Mouse (Mus musculus): ENCODE data around the gene Prm2. TPM values are rescaled to one million over a fixed set of nuclear protein-coding genes. Genes with fewer than 3 reads are reported as not detected.
A peak's percentile ranks its signal among the peaks of the same experiment; 100 is the strongest.

The Prm2 gene
- total RNA-seq (2014; rRNA removed), result not detected in 2 replicates
- not detected in 2 replicates for polyA plus RNA-seq (2015; fragmentation: Nextera tagmentation; extraction: Ambion mirVana)

DNA sequence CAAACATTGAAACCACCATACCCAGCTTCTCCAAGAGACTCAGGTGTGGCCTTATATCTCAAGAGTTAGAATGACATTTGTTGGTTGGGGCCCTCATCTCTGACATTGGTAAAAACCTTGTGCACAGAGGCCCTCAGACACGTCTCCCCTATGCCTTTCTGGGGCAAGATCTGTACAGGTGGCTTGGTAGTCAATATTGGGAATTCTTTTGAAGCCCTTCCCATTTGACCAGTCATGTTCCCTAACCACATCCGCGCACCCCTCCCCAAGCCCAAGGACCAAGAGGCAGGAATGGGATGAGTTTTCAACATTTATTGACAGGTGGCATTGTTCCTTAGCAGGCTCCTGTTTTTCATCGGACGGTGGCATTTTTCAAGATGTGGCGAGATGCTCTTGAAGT is at the start of gene Prm2:
Gene Prm2 (minus strand): TSS at position 101 of the 400 bp plus-strand sequence.
- 81% methylated on average over 6 of the region's 6 CpGs for WGBS
- H3K9me3 ChIP-seq (ENCODE audit: low read length), result no peaks in the 10 kb centered on the region
- H3K36me3 ChIP-seq (ENCODE audit: insufficient read depth), result no peaks in the 10 kb centered on the region
- no peaks in the 10 kb centered on the region for H3K4me1 ChIP-seq (ENCODE audit: insufficient read depth)
- H3K27ac ChIP-seq (ENCODE audit: low read depth, low read length), result no peak within 1 kb of the TSS
- no peak within 1 kb of the TSS for H3K9ac ChIP-seq
- DNase-seq (no peak), ATAC-seq (no peak)
- H3K27me3 ChIP-seq (ENCODE audit: insufficient read depth, low read length), result no peaks in the 10 kb centered on the region
- H3K4me3 ChIP-seq (ENCODE audit: low read depth, low read length), result no peak within 1 kb of the TSS
- no peak for TF ChIP-seq CTCF (IDR thresholded peaks at IDR 0.05; ENCODE audit: low read depth)
- no peak within 1 kb of the TSS for H3K4me2 ChIP-seq (ENCODE audit: low read depth)

DNA sequence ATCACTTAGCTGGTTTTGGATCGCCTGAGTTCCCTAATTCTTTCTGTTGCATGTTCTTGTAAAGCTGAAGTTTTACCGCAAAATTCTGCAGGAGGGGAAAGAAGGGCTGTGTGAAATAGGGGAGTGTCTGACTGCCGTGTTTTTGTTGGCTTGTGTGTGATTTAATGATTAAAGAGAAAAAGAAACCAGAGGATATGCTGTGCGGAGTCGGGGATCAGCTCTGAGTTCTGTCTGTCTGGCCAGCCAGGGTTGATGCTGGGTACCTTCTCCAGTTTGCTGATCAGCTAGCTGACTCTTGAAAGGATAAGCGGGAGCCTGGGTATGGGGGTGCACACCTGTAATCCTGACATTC is 48.4 kb upstream of the Prm2 start:
- ATAC-seq (no peak), DNase-seq (no peak)
- no peaks in the 10 kb centered on the region for H3K9me3 ChIP-seq (ENCODE audit: low read length)
- no peak for TF ChIP-seq CTCF (IDR thresholded peaks at IDR 0.05; ENCODE audit: low read depth)
- H3K4me3 ChIP-seq (ENCODE audit: low read depth, low read length), result no peak overlapping the region
- no peaks in the 10 kb centered on the region for H3K4me1 ChIP-seq (ENCODE audit: insufficient read depth)
- H3K4me2 ChIP-seq (ENCODE audit: low read depth), result peak overlapping the region; percentile 40
- H3K36me3 ChIP-seq (ENCODE audit: insufficient read depth), result no peaks in the 10 kb centered on the region
- H3K9ac ChIP-seq, result no peak overlapping the region
- WGBS, result 63% methylated on average over 6 of the region's 6 CpGs
- no peaks in the 10 kb centered on the region for H3K27me3 ChIP-seq (ENCODE audit: insufficient read depth, low read length)
- H3K27ac ChIP-seq (ENCODE audit: low read depth, low read length), result no peak overlapping the region

DNA sequence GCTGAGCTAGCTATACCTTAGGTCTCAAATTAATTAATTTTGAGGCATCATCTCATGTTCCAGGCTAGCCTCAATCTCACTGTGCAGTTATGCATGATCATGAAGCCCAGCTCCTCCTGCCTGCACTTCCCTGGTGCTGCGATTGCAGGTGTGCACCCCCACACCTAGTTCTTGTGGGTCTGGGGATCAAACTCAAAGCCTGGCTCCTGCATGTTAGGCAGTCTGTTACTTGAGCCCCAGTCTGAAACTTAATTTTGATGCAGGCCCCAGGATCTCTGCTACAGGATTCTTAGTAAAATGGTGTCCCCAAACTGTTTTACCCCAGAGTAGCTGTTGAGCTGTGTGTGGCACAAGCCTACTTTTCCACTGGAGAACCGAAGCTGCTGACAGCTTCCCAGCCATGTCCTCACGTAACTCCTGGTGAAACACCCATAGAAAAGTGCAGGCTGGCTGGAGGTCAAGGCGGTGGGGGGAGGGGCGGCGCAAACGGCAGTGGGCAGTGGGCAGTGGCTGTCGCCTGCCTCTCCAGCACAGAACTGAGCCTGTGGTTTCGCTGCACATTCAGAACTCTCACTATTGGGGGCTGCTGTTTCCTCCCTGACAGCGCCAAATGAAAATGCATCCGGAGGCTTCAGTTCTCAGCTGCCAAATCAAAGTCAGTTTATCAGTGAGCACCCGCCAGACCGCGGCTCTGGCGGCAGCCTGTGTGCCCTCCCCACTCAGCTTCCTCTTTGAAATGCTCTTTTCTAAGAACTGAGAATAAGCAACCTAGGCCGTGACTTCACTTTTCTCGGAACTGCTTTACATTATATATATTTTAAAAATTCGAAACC is 47.8 kb upstream of the Prm2 start:
- H3K4me2 ChIP-seq (ENCODE audit: low read depth), result peak overlapping the region; percentile 40
- H3K9me3 ChIP-seq (ENCODE audit: low read length), result no peaks in the 10 kb centered on the region
- H3K4me1 ChIP-seq (ENCODE audit: insufficient read depth), result no peaks in the 10 kb centered on the region
- no peaks in the 10 kb centered on the region for H3K36me3 ChIP-seq (ENCODE audit: insufficient read depth)
- H3K27me3 ChIP-seq (ENCODE audit: insufficient read depth, low read length), result no peaks in the 10 kb centered on the region
- WGBS, result 17% methylated on average over 18 of the region's 18 CpGs
- H3K27ac ChIP-seq (ENCODE audit: low read depth, low read length), result no peak overlapping the region
- DNase-seq, result peak; percentile 39
- H3K9ac ChIP-seq, result 0 out of 2 replicates have a peak overlapping the region, but pooled peaks have one; percentile 26
- no peak overlapping the region for H3K4me3 ChIP-seq (ENCODE audit: low read depth, low read length)
- TF ChIP-seq CTCF (IDR thresholded peaks at IDR 0.05; ENCODE audit: low read depth), result no peak
- ATAC-seq, result peak; percentile 51

DNA sequence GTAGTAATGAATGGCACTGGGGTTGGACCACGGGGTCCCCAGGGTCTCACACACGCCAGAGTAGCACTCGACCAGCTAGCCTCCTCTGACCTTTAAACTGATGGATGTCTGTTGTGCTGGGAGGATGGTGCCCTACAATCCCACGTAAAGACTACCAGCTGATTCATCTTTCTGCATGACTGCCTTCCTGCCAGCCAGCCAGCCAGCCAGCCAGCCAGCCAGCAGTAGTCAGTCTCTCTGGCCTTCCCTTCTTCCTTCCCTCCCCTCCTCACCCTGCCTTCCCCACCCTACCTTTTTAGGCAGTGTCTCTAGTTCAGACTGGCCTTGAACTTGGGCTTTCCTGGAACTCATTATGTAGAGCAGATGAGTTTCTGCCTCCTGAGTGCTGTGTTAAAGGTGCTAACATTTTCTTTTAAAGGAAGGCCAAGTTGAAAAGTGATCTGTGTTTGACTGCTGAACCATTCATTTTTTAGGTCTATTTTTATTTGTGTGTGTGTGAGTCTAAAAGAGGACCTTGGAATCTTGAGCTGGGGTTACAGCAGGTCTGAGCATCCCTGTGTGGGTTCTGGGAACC is 46.4 kb upstream of the Prm2 start:
- H3K4me1 ChIP-seq (ENCODE audit: insufficient read depth), result no peaks in the 10 kb centered on the region
- ATAC-seq, result no peak
- no peaks in the 10 kb centered on the region for H3K27me3 ChIP-seq (ENCODE audit: insufficient read depth, low read length)
- TF ChIP-seq CTCF (IDR thresholded peaks at IDR 0.05; ENCODE audit: low read depth), result no peak
- H3K27ac ChIP-seq (ENCODE audit: low read depth, low read length), result no peak overlapping the region
- WGBS, result 76% methylated on average over 4 of the region's 4 CpGs
- H3K36me3 ChIP-seq (ENCODE audit: insufficient read depth), result no peaks in the 10 kb centered on the region
- H3K4me2 ChIP-seq (ENCODE audit: low read depth), result no peak overlapping the region
- DNase-seq, result no peak
- no peak overlapping the region for H3K4me3 ChIP-seq (ENCODE audit: low read depth, low read length)
- H3K9ac ChIP-seq, result no peak overlapping the region
- no peaks in the 10 kb centered on the region for H3K9me3 ChIP-seq (ENCODE audit: low read length)

DNA sequence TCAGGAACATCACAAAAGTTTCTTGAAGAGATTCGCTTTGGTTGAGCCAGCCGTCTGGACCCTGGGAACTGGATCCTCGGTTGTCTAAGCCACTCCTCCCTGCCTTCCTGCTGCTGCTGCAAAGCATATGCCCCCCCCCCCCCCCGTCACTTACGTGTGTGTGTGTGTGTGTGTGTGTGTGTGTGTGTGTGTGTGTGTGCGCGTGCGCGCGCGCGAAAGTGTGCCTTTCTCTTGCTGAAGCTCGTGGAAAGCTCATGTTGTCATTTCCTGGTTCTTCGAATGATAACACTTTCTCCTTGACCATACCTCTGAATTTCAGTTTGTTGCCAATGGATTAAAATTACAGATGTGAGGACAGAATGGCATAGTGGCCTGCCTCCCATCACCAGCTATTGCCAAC is 44.1 kb upstream of the Prm2 start:
- Histone ChIP-seq H3K4me3 (ENCODE audit: low read depth, low read length) (no peak overlapping the region), H3K9me3 (ENCODE audit: low read length) (no peaks in the 10 kb centered on the region), H3K4me1 (ENCODE audit: insufficient read depth) (no peaks in the 10 kb centered on the region; the same call in 1 of the 2 replicates), H3K9ac (no peak overlapping the region), H3K36me3 (ENCODE audit: insufficient read depth) (no peaks in the 10 kb centered on the region), H3K4me2 (ENCODE audit: low read depth) (no peak overlapping the region), H3K27me3 (ENCODE audit: insufficient read depth, low read length) (no peaks in the 10 kb centered on the region), H3K27ac (ENCODE audit: low read depth, low read length) (no peak overlapping the region)
- no peak for TF ChIP-seq CTCF (IDR thresholded peaks at IDR 0.05; ENCODE audit: low read depth)
- DNase-seq (no peak), ATAC-seq (no peak)
- WGBS, result 94% methylated on average over 12 of the region's 14 CpGs

DNA sequence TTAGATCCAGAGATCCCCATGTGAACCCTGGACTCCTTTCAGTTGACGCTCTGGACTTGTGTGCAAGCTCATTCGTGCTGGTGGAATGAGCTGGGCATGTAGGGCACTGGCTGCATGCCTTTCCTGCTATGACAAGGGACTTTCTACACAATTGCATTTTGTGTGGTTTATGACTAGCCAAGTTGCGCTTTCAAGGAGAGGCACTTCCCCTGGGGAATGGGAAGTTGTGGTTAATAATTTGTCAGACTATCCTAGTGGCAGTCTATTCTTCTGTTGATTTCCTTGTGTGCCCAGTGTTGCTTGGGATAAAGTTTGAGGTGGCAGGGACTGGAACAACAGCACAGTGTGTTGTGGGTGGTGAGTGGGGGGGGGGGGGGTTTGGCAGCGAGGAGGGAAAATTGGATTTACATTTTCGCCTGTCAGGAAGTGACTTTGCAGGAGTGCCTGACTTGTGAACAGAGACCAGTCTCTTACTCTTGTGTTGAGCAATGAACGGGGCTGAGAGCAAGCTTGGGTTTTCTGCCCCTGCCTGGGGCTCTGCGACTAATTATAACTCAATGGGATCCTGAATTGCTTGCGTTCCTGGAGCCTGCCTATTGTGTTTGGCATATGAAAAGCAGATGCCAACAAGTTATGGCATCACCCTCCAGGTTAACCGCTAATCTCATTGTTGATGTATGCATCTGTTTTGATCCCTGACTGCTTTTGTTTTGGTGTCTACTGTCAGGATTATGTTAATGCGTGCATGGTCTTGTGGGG is 42.7 kb upstream of the Prm2 start:
- Histone ChIP-seq H3K9ac (no peak overlapping the region), H3K27me3 (ENCODE audit: insufficient read depth, low read length) (no peaks in the 10 kb centered on the region), H3K27ac (ENCODE audit: low read depth, low read length) (no peak overlapping the region), H3K4me1 (ENCODE audit: insufficient read depth) (no peaks in the 10 kb centered on the region; the same call in 1 of the 2 replicates), H3K4me3 (ENCODE audit: low read depth, low read length) (no peak overlapping the region), H3K9me3 (ENCODE audit: low read length) (no peaks in the 10 kb centered on the region), H3K4me2 (ENCODE audit: low read depth) (no peak overlapping the region), H3K36me3 (ENCODE audit: insufficient read depth) (no peaks in the 10 kb centered on the region)
- no peak for TF ChIP-seq CTCF (IDR thresholded peaks at IDR 0.05; ENCODE audit: low read depth)
- WGBS, result 46% methylated on average over 10 of the region's 10 CpGs
- DNase-seq (no peak), ATAC-seq (no peak)

Measured in forebrain, postnatal 0 days (tissue).